Mouse (Mus musculus): ENCODE results near the gene Ccdc7a. TPM values are rescaled to one million over a fixed set of nuclear protein-coding genes. Genes with fewer than 3 reads are reported as not detected.

Ccdc7a gene
- polyA plus RNA-seq (2017; shearing (Covaris generic)): under 1 TPM in 1 of 2 experiments, not detected in 1; 0.69 TPM

GRCm38 (mm10) chr8:129065417-129065816 is at the start of gene Ccdc7a:
Gene Ccdc7a (minus strand): TSS chr8:129065517.

GRCm38 (mm10) chr8:129066834-129067233 is 1.5 kb upstream of the Ccdc7a start, which contains the start of gene Ccdc7b:
Gene Ccdc7b (plus strand): TSS chr8:129067134.

GRCm38 (mm10) chr8:128798594-128798993 is 266.7 kb downstream of the Ccdc7a start, which contains the start of gene Gm3952:
Gene Gm3952 (minus strand): TSS chr8:128798694.

GRCm38 (mm10) chr8:128685507-128686428 is 379.5 kb downstream of the Ccdc7a start, which contains the start of gene Itgb1:
Gene Itgb1 (plus strand): TSS chr8:128685654.

Other genes with a start within 250 kb of the Ccdc7a start
- under 1 TPM in 1 of 2 experiments, not detected in 1; 0.61 TPM for gene Ccdc7b, start 1.6 kb upstream of the Ccdc7a start, polyA plus RNA-seq (2017; shearing (Covaris generic))
- not detected for gene Gm10999, start 66.1 kb upstream of the Ccdc7a start, polyA plus RNA-seq (2017; shearing (Covaris generic))
- 10 to 100 TPM; 21.5 to 24.2 TPM for gene 2610044O15Rik8, start 168.9 kb upstream of the Ccdc7a start, polyA plus RNA-seq (2017; shearing (Covaris generic))